9 mouse cellular contexts compared by ENCODE assay signal in the genomic region with DNA sequence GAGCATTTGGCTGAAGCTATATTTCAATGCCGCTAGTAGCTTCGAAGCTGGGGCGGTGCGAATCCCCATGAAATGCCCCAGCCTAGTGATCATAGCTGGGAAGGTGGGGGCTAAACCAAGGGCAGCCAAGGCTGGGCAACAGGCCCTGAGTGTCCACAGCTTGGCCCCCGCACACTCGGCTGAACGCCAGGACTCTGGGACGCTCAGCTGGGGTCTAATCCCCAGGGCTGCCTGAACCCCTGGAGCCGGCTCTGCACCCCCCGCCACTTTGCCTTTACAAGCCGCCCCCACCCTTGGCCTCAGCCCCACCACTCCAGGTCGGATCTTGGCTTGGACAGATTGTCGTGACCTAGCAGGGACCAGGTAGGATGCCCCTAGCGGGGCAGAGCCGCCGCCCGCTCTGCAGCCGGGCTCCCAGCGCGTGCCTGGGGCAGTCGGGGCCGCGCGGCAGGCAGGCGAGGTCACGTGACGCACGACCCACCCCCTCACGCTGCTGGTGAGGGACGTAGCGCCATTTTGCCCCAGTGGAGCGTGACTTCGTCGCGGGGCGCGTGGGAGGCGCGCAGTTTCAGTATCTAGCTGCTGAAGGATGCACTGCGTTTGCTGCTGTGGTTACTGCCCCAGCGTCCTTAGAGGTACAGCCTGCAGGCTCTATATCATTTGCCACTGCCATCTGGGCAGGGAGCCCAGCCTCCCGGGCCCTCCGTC. TPM values are rescaled to one million over a fixed set of nuclear protein-coding genes. Genes with fewer than 3 reads are reported as not detected.
A peak's percentile ranks its signal among the peaks of the same experiment; 100 is the strongest.
DNase-seq lines count a peak whose midpoint lies in the region; ATAC-seq and TF ChIP-seq lines count a peak whose summit lies in the region.
"Had no signal": no experiment of that assay in that cellular context is flagged by ENCODE, and none has a peak within 500 bp of the region (broad histone marks: within the 10 kb centered on the region; RNA-seq: fewer than 3 reads in every experiment).

No protein-coding gene starts in this region.

- peak overlapping the region; percentile 48; the same call in 1 of the 2 replicates for H3K4me2 ChIP-seq in CH12.LX (ENCODE audit: insufficient read depth, low read depth, poor library complexity, severe bottlenecking)
- H3K4me2 ChIP-seq in forebrain, postnatal 0 days (ENCODE audit: low read depth), result peak overlapping the region; percentile 98
- peak overlapping the region; percentile 78 for H3K4me2 ChIP-seq in liver, embryonic 16.5 days (ENCODE audit: low read depth, low read length)
- H3K4me2 ChIP-seq in neural tube, embryonic 12.5 days (replicated peaks), result peak overlapping the region; percentile 90
- H3K4me2 ChIP-seq in stomach, postnatal 0 days (replicated peaks; ENCODE audit: low read depth), result peak overlapping the region; percentile 90

- H3K9ac ChIP-seq in CH12.LX (ENCODE audit: insufficient read depth, low read depth), result no peak overlapping the region
- peak overlapping the region; percentile 75 for H3K9ac ChIP-seq in forebrain, postnatal 0 days
- H3K9ac ChIP-seq in liver, embryonic 16.5 days (ENCODE audit: low read depth, low read length), result peak overlapping the region; percentile 24; the same call in 1 of the 2 replicates
- peak overlapping the region; percentile 57 for H3K9ac ChIP-seq in neural tube, embryonic 12.5 days
- peak overlapping the region; percentile 53 for H3K9ac ChIP-seq in stomach, postnatal 0 days (ENCODE audit: low read length)

- no peak overlapping the region for H3K4me3 ChIP-seq in CH12.LX (replicated peaks in 1 of 3; ENCODE audit: low read depth in 2 of 3, low read length in 2 of 3, poor library complexity in 1 of 3)
- peak overlapping the region; percentile 54 for H3K4me3 ChIP-seq in forebrain, postnatal 0 days (ENCODE audit: low read depth, low read length)
- peak overlapping the region; percentile 55 for H3K4me3 ChIP-seq in liver, embryonic 16.5 days (ENCODE audit: low read depth, low read length)
- peak overlapping the region; percentile 44 for H3K4me3 ChIP-seq in neural tube, embryonic 12.5 days
- H3K4me3 ChIP-seq in stomach, postnatal 0 days (ENCODE audit: low read depth, low read length), result peak overlapping the region; percentile 50

- H3K9me3 ChIP-seq in CH12.LX (replicated peaks; ENCODE audit: low read length), result peaks cover 12% of the 10 kb centered on the region
- H3K9me3 ChIP-seq in forebrain, postnatal 0 days (ENCODE audit: low read length), result no peaks in the 10 kb centered on the region
- H3K9me3 ChIP-seq in liver, embryonic 16.5 days (replicated peaks; ENCODE audit: control insufficient read depth, low read length), result no peaks in the 10 kb centered on the region
- H3K9me3 ChIP-seq in neural tube, embryonic 12.5 days, result no peaks in the 10 kb centered on the region
- H3K9me3 ChIP-seq in stomach, postnatal 0 days (ENCODE audit: control insufficient read depth, low read length), result no peaks in the 10 kb centered on the region

- peaks cover 0 to 9% of the 10 kb centered on the region in 2 experiments; a peak in 2 of 4 replicates for H3K4me1 ChIP-seq in CH12.LX (ENCODE audit: control insufficient read depth in 1 of 2, insufficient read depth in 2 of 2)
- peaks cover 5% of the 10 kb centered on the region for H3K4me1 ChIP-seq in forebrain, postnatal 0 days (ENCODE audit: insufficient read depth)
- H3K4me1 ChIP-seq in liver, embryonic 16.5 days (ENCODE audit: control insufficient read depth, low read depth, low read length), result peaks cover 9% of the 10 kb centered on the region
- peaks cover 18% of the 10 kb centered on the region for H3K4me1 ChIP-seq in neural tube, embryonic 12.5 days
- H3K4me1 ChIP-seq in stomach, postnatal 0 days (replicated peaks; ENCODE audit: control insufficient read depth, insufficient read depth), result peaks cover 7% of the 10 kb centered on the region; the same call in 1 of the 2 replicates

- TF ChIP-seq RAD21 in CH12.LX (IDR thresholded peaks at IDR 0.05; ENCODE audit: low read depth, low read length), result no peak

- dilution Hi-C loops in CH12.LX (cut with MboI; ENCODE audit: extremely low pct_ligation_motif_present, extremely low pct_unique_long_range_greater_than_20kb, low sequenced_read_pairs), result no loop called here

- H3K27me3 ChIP-seq in CH12.LX (replicated peaks), result no peaks in the 10 kb centered on the region
- H3K27me3 ChIP-seq in forebrain, postnatal 0 days (ENCODE audit: insufficient read depth, low read length), result no peaks in the 10 kb centered on the region
- H3K27me3 ChIP-seq in liver, embryonic 16.5 days (ENCODE audit: control insufficient read depth, insufficient read depth, low read depth, low read length), result peaks cover 29% of the 10 kb centered on the region
- H3K27me3 ChIP-seq in neural tube, embryonic 12.5 days (replicated peaks), result peaks cover 23% of the 10 kb centered on the region
- no peaks in the 10 kb centered on the region for H3K27me3 ChIP-seq in stomach, postnatal 0 days (ENCODE audit: control insufficient read depth, insufficient read depth, low read length)
- H3K27me3 ChIP-seq: Patski had no signal

- no peaks in the 10 kb centered on the region for H3K36me3 ChIP-seq in CH12.LX (replicated peaks in 1 of 2; ENCODE audit: control insufficient read depth in 1 of 2, insufficient read depth in 1 of 2, low read length in 1 of 2)
- no peaks in the 10 kb centered on the region for H3K36me3 ChIP-seq in forebrain, postnatal 0 days (ENCODE audit: insufficient read depth)
- no peaks in the 10 kb centered on the region for H3K36me3 ChIP-seq in liver, embryonic 16.5 days (ENCODE audit: control insufficient read depth, insufficient read depth)
- no peaks in the 10 kb centered on the region for H3K36me3 ChIP-seq in neural tube, embryonic 12.5 days
- no peaks in the 10 kb centered on the region for H3K36me3 ChIP-seq in stomach, postnatal 0 days (ENCODE audit: control insufficient read depth, insufficient read depth, low read length)

- no peak overlapping the region for H3K27ac ChIP-seq in CH12.LX (ENCODE audit: insufficient read depth, low read depth)
- H3K27ac ChIP-seq in forebrain, postnatal 0 days (ENCODE audit: low read depth, low read length), result peak overlapping the region; percentile 79
- H3K27ac ChIP-seq in liver, embryonic 16.5 days (ENCODE audit: low read length), result no peak overlapping the region
- 0 out of 2 replicates have a peak overlapping the region, but pooled peaks have one; percentile 15 for H3K27ac ChIP-seq in neural tube, embryonic 12.5 days
- H3K27ac ChIP-seq in stomach, postnatal 0 days (replicated peaks), result no peak overlapping the region

- ATAC-seq in forebrain, postnatal 0 days, result peak; percentile 94
- ATAC-seq in liver, embryonic 16.5 days (ENCODE audit: low read depth), result peak; percentile 80
- peak; percentile 91 for ATAC-seq in neural tube, embryonic 12.5 days (ENCODE audit: low FRiP score, low read depth)
- ATAC-seq in stomach, postnatal 0 days (ENCODE audit: low FRiP score, low TSS enrichment), result peak; percentile 91
- ATAC-seq: Patski had no signal

- WGBS in forebrain, postnatal 0 days, result 3% methylated on average over 43 of the region's 43 CpGs
- 3% methylated on average over 43 of the region's 43 CpGs for WGBS in liver, embryonic 16.5 days (ENCODE audit: insufficient replicate concordance)
- 2% methylated on average over 43 of the region's 43 CpGs for WGBS in neural tube, embryonic 12.5 days
- WGBS in stomach, postnatal 0 days, result 4% methylated on average over 41 of the region's 43 CpGs

- no peak for TF ChIP-seq EP300 in CH12.LX (IDR thresholded peaks at IDR 0.05; ENCODE audit: low read length)
- no peak for TF ChIP-seq EP300 in stomach, postnatal 0 days (optimal IDR thresholded peaks at IDR 0.05)

- TF ChIP-seq POLR2A in CH12.LX (IDR thresholded peaks at IDR 0.05; ENCODE audit: low read depth, low read length), result no peak

- in situ Hi-C loops in CH12.LX (cut with MboI; ENCODE audit: low pct_ligation_motif_present, low pct_unique_long_range_greater_than_20kb, low sequenced_read_pairs), result no loop called here

- DNase-seq in CH12.LX (ENCODE audit: extremely low read depth), result no peak
- DNase-seq in cerebellum, adult 18-20 months, result peak; percentile 84 to 86
- peak; percentile 93 for DNase-seq in forebrain, postnatal 0 days
- peak; percentile 36 to 53 for DNase-seq in heart, postnatal 36 days
- DNase-seq in layer of hippocampus, adult 18-20 months (ENCODE audit: low spot score in 2 of 2), result peak; percentile 86 to 95
- DNase-seq in stomach, postnatal 0 days (ENCODE audit: low spot score), result peak; percentile 82

- H3K79me2 ChIP-seq in CH12.LX (replicated peaks; ENCODE audit: control insufficient read depth, extremely low read depth, insufficient read depth, poor library complexity, severe bottlenecking), result no peaks in the 10 kb centered on the region

- no peak for TF ChIP-seq CTCF in CH12.LX (conservative IDR thresholded peaks at IDR 0.05 in 1 of 2, IDR thresholded peaks at IDR 0.05 in 1 of 2; ENCODE audit: low read depth in 2 of 2, low read length in 2 of 2)
- peak; percentile 54 for TF ChIP-seq CTCF in forebrain, postnatal 0 days (IDR thresholded peaks at IDR 0.05; ENCODE audit: low read depth)
- peak; percentile 52 for TF ChIP-seq CTCF in stomach, postnatal 0 days (IDR thresholded peaks at IDR 0.05; ENCODE audit: low read depth)

- intact Hi-C loops in heart, postnatal 36 days (cut with DNase I), result no loop called here

TF ChIP-seq in CH12.LX, 34 proteins besides CTCF, POLR2A, EP300 and RAD21 (continues in another document):
- TF ChIP-seq USF1 (IDR thresholded peaks at IDR 0.05; ENCODE audit: low read depth, low read length), result peak; percentile 63

RNA-seq across cellular contexts. Expression of a gene that starts 0.5 kb away (rescaled TPM):
- total RNA-seq in CH12.LX (2012; rRNA removed) (not detected in 2 replicates), CH12.LX (2014; rRNA removed) (not detected in 2 replicates)
- not detected in 2 replicates for polyA plus RNA-seq in CH12.LX (2012; ENCODE audit: insufficient read length, low read depth)
- 8.8 and 11.0 TPM in 2 replicates for total RNA-seq in forebrain, postnatal 0 days (2014; rRNA removed)
- 6.3 and 8.3 TPM in 2 replicates for polyA plus RNA-seq in forebrain, postnatal 0 days (2015; fragmentation: Nextera tagmentation; extraction: Ambion mirVana)
- total RNA-seq in heart, postnatal 36 days (2021), result under 1 TPM; 0.14 to 0.17 TPM
- total RNA-seq in layer of hippocampus, adult 18-20 months (2021), result 10 to 100 TPM; 10.8 to 12.0 TPM
- 0.09 and 0.11 TPM in 2 replicates for polyA plus RNA-seq in liver, embryonic 16.5 days (2015; fragmentation: Nextera tagmentation; extraction: Ambion mirVana)
- 2.3 TPM in 2 replicates for polyA plus RNA-seq in neural tube, embryonic 12.5 days (2016; fragmentation: Nextera tagmentation; extraction: Ambion mirVana)
- 0.28 and 0.39 TPM in 2 replicates for polyA plus RNA-seq in stomach, postnatal 0 days (2015; fragmentation: Nextera tagmentation; extraction: Ambion mirVana)

RNA-seq across cellular contexts. Expression of a gene that starts 14.7 kb away (rescaled TPM):
- 15.7 and 18.1 TPM in 2 replicates for total RNA-seq in CH12.LX (2012; rRNA removed)
- total RNA-seq in CH12.LX (2014; rRNA removed), result 15.0 and 16.1 TPM in 2 replicates
- 19.6 and 22.3 TPM in 2 replicates for polyA plus RNA-seq in CH12.LX (2012; ENCODE audit: insufficient read length, low read depth)
- 13.7 and 16.4 TPM in 2 replicates for total RNA-seq in forebrain, postnatal 0 days (2014; rRNA removed)
- polyA plus RNA-seq in forebrain, postnatal 0 days (2015; fragmentation: Nextera tagmentation; extraction: Ambion mirVana), result 5.1 and 6.2 TPM in 2 replicates
- total RNA-seq in heart, postnatal 36 days (2021), result 1 to 10 TPM; 4.8 to 6.5 TPM
- 10 to 100 TPM; 20.7 to 22.1 TPM for total RNA-seq in layer of hippocampus, adult 18-20 months (2021)
- polyA plus RNA-seq in liver, embryonic 16.5 days (2015; fragmentation: Nextera tagmentation; extraction: Ambion mirVana), result 4.6 and 5.1 TPM in 2 replicates
- 10.8 and 11.3 TPM in 2 replicates for polyA plus RNA-seq in neural tube, embryonic 12.5 days (2016; fragmentation: Nextera tagmentation; extraction: Ambion mirVana)
- 4.9 and 5.0 TPM in 2 replicates for polyA plus RNA-seq in stomach, postnatal 0 days (2015; fragmentation: Nextera tagmentation; extraction: Ambion mirVana)

Comparison
In these comparisons a context has a peak if more than half of its experiments do, and no peak if none do; other contexts are left out.
1. H3K27ac ChIP-seq: peak in forebrain, postnatal 0 days (single experiment) and neural tube, embryonic 12.5 days (single experiment); none in CH12.LX (single experiment), liver, embryonic 16.5 days (single experiment) and stomach, postnatal 0 days (single experiment).
2. H3K4me2 ChIP-seq: peak in every context shown above with its lines; median percentile 98 in forebrain, postnatal 0 days; 90 in neural tube, embryonic 12.5 days; 90 in stomach, postnatal 0 days; 78 in liver, embryonic 16.5 days; 48 in CH12.LX.
3. H3K4me3 ChIP-seq: peak in forebrain, postnatal 0 days (single experiment), liver, embryonic 16.5 days (single experiment), neural tube, embryonic 12.5 days (single experiment) and stomach, postnatal 0 days (single experiment); none in CH12.LX (0 of 3).
4. CTCF ChIP-seq: peak in forebrain, postnatal 0 days (single experiment) and stomach, postnatal 0 days (single experiment); none in CH12.LX (0 of 2).
5. Peak in every context shown above with its lines, with median percentiles within 50 percentile points of each other: ATAC-seq.